Mouse (Mus musculus) liver, embryonic 12.5 days (tissue): ENCODE results near the gene Fgg. TPM values are rescaled to one million over a fixed set of nuclear protein-coding genes. Genes with fewer than 3 reads are reported as not detected.
A peak's percentile ranks its signal among the peaks of the same experiment; 100 is the strongest.

ENCODE experiments used
- ATAC-seq: fragments of 200-750 bp; cut with Nextera tagmentation; 2 replicates; pipeline ENCODE4 v1.8.0; 2017; ENCODE audit warnings: moderate number of reproducible peaks, mild to moderate bottlenecking, moderate library complexity
- H3K27ac ChIP-seq: fragments of 300-500 bp; sonication (generic); 2 replicates; pipeline ENCODE4 v1.5.1; 2016; ENCODE audit warnings: mild to moderate bottlenecking
- H3K27me3 ChIP-seq: fragments of 300-500 bp; sonication (generic); replicated peaks from 2 replicates; pipeline ENCODE4 v1.6.1; 2016; ENCODE audit warnings: mild to moderate bottlenecking, moderate library complexity
- H3K36me3 ChIP-seq: fragments of 300-500 bp; sonication (generic); 2 replicates; pipeline ENCODE4 v1.6.1; 2016; ENCODE audit warnings: mild to moderate bottlenecking, moderate library complexity
- H3K4me1 ChIP-seq: fragments of 300-500 bp; sonication (generic); 2 replicates; pipeline ENCODE4 v1.6.1; 2016
- H3K4me2 ChIP-seq: fragments of 300-500 bp; sonication (generic); 2 replicates; pipeline ENCODE4 v1.6.1; 2016; ENCODE audit warnings: mild to moderate bottlenecking, moderate library complexity
- H3K4me3 ChIP-seq: fragments of 300-500 bp; sonication (generic); 2 replicates; pipeline ENCODE4 v1.5.1; 2016; ENCODE audit warnings: mild to moderate bottlenecking, moderate library complexity
- H3K9ac ChIP-seq: fragments of 300-500 bp; sonication (generic); 2 replicates; pipeline ENCODE4 v1.6.1; 2016; ENCODE audit warnings: mild to moderate bottlenecking, moderate library complexity
- H3K9me3 ChIP-seq: fragments of 300-500 bp; sonication (generic); replicated peaks from 2 replicates; pipeline ENCODE4 v1.6.1; 2016; ENCODE audit warnings: mild to moderate bottlenecking, moderate library complexity
- WGBS: fragments of 180-500 bp; shearing (Covaris S2); methylation state at CpG from one replicate; pipeline ENCODE4 v1.1.7; 2016; ENCODE audit not compliant: insufficient replicate concordance; 5-methylcytosine and 5-hydroxymethylcytosine counted together
- polyA plus RNA-seq: library from polyadenylated mRNA; unstranded; fragments of >200 nt; fragmentation: Nextera tagmentation; extraction: Ambion mirVana; gene quantifications from 2 replicates; pipeline ENCODE4 v1.2.1, GENCODE M21; 2016

Fgg gene
- polyA plus RNA-seq, 1 experiment from 2014 or later = 179 TPM

DNA sequence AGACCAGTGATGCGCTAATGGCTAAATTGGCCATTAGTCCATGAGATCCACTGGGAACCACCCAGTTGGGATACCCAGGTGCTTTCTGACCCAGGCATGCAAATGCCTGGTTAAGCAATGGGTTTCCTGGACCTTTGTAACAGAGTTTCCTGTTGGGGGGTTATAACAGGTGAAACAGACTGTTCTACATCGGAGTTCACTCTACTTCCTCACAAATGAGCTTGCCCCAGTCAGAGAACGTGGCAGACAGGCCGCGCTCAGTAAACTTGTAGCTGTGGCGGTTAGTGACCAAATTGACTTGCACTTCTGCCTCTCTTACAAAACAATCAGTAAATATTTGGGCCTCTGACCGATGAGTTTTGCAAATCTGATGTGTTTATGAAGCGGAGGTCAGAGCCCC lies 4.5 kb upstream of the Fgg start:
- 66% methylated on average over 8 of the region's 8 CpGs for WGBS
- Histone ChIP-seq H3K9ac (no peak overlapping the region), H3K4me1 (no peaks in the 10 kb centered on the region), H3K9me3 (no peaks in the 10 kb centered on the region), H3K27ac (no peak overlapping the region), H3K4me3 (no peak overlapping the region), H3K27me3 (no peaks in the 10 kb centered on the region), H3K4me2 (no peak overlapping the region), H3K36me3 (no peaks in the 10 kb centered on the region)
- ATAC-seq = no peak

DNA sequence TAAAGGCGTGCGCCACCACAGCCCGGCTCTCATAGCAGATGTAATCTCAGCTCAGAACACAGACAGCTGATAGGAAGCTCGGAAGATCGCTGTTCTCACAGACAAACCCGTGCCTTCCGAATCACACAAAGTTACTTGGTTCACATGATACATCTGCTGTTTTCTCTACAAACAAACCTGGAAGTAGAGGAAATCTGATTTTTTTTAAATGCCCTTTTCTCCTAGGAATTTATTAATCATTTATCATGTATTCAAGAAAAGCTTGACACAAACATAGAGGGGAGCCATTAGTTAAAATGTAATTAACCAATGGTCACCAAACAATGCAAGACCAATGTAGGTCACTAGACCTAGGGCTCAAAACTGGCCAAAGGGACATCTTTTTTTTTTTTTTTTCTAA lies 2.7 kb upstream of the Fgg start:
- Histone ChIP-seq H3K4me1 (no peaks in the 10 kb centered on the region), H3K4me3 (no peak overlapping the region), H3K27me3 (no peaks in the 10 kb centered on the region), H3K9ac (no peak overlapping the region), H3K9me3 (no peaks in the 10 kb centered on the region), H3K4me2 (no peak overlapping the region), H3K27ac (no peak overlapping the region), H3K36me3 (no peaks in the 10 kb centered on the region)
- ATAC-seq = no peak
- 78% methylated on average over 7 of the region's 7 CpGs for WGBS

DNA sequence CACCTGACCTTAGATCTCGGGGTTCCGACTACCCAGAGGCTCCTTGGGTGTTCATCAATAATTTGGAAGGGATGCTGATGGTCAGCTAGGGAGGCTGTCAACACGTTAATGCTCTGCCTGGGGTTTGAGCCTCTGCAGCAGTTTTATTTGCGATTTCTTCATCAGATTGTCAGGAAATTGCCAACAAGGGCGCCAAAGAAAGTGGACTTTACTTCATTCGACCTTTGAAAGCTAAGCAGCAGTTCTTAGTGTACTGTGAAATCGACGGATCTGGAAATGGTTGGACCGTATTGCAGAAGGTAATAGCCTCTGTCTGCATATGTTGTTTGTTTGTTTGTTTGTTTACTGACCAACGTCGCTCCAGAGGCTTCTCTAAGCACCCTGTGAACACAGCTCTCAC lies 2.8 kb downstream of the Fgg start:
- Histone ChIP-seq H3K36me3 (peaks cover 4% of the 10 kb centered on the region; the same call in 1 of the 2 replicates), H3K4me1 (no peaks in the 10 kb centered on the region), H3K4me3 (peak overlapping the region; percentile 2; the same call in 1 of the 2 replicates), H3K9ac (peak overlapping the region; percentile 12; the same call in 1 of the 2 replicates), H3K9me3 (no peaks in the 10 kb centered on the region), H3K4me2 (peak overlapping the region; percentile 23), H3K27me3 (no peaks in the 10 kb centered on the region), H3K27ac (no peak overlapping the region)
- no peak for ATAC-seq
- WGBS = 58% methylated on average over 11 of the region's 11 CpGs

DNA sequence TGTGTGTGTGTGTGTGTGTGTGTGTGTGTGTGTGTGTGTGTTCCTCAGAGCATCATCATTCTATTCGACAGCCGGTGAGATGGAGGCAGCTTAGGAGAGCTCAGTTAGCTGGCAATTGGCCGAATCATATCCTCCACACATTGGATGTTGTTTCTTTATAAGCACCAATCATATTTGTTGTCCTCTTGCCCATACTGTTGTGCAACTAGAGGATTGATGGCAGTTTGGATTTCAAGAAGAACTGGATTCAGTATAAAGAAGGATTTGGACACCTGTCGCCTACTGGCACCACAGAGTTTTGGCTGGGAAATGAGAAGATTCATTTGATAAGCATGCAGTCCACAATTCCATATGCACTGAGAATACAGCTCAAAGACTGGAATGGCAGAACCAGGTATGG lies 3.6 kb downstream of the Fgg start:
- Histone ChIP-seq H3K4me3 (no peak overlapping the region), H3K4me1 (no peaks in the 10 kb centered on the region), H3K27me3 (no peaks in the 10 kb centered on the region), H3K9me3 (no peaks in the 10 kb centered on the region), H3K36me3 (peaks cover 4% of the 10 kb centered on the region; the same call in 1 of the 2 replicates), H3K4me2 (peak overlapping the region; percentile 23; the same call in 1 of the 2 replicates), H3K9ac (no peak overlapping the region), H3K27ac (no peak overlapping the region)
- ATAC-seq = no peak
- 74% methylated on average over 4 of the region's 4 CpGs for WGBS

DNA sequence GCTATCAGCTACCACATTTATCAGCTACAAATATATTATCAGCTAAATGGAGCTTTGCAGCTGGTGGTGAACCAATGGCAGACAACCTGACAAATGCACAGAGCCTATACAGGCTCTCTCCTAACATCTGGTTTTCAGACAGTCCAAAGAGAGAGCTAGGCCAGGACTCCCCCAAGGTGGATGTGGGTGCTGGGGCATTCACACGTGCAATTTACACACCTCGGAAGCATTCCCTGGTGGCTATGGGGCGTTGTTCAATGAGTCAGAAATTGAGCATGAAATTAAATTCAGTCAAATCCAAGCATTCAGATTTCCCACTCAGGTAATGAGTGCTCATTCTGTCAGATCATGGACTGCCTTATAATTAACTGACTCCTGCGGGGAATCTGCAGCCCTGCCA lies 4.0 kb downstream of the Fgg start:
- no peak for ATAC-seq
- H3K36me3 ChIP-seq = peaks cover 4% of the 10 kb centered on the region; the same call in 1 of the 2 replicates
- no peak overlapping the region for H3K9ac ChIP-seq
- H3K4me1 ChIP-seq = no peaks in the 10 kb centered on the region
- H3K27ac ChIP-seq = no peak overlapping the region
- no peaks in the 10 kb centered on the region for H3K27me3 ChIP-seq
- H3K4me3 ChIP-seq = no peak overlapping the region
- no peaks in the 10 kb centered on the region for H3K9me3 ChIP-seq
- H3K4me2 ChIP-seq = no peak overlapping the region
- 74% methylated on average over 4 of the region's 4 CpGs for WGBS

DNA sequence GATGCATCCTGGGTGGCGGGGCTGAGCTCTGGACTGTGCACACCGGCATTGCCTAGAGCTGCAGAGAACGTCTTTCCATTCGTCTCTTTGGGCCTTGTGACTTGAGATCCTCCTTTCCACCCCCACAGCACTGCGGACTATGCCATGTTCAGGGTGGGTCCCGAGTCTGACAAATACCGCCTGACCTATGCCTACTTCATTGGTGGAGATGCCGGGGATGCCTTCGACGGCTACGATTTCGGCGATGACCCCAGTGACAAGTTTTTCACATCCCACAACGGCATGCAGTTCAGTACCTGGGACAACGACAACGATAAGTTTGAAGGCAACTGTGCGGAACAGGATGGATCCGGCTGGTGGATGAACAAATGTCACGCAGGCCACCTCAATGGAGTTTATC lies 5.1 kb downstream of the Fgg start:
- Histone ChIP-seq H3K27me3 (no peaks in the 10 kb centered on the region), H3K4me1 (no peaks in the 10 kb centered on the region), H3K4me2 (no peak overlapping the region), H3K36me3 (peaks cover 4% of the 10 kb centered on the region; the same call in 1 of the 2 replicates), H3K27ac (no peak overlapping the region), H3K9me3 (no peaks in the 10 kb centered on the region), H3K9ac (no peak overlapping the region), H3K4me3 (no peak overlapping the region)
- no peak for ATAC-seq
- WGBS = 81% methylated on average over 19 of the region's 19 CpGs

DNA sequence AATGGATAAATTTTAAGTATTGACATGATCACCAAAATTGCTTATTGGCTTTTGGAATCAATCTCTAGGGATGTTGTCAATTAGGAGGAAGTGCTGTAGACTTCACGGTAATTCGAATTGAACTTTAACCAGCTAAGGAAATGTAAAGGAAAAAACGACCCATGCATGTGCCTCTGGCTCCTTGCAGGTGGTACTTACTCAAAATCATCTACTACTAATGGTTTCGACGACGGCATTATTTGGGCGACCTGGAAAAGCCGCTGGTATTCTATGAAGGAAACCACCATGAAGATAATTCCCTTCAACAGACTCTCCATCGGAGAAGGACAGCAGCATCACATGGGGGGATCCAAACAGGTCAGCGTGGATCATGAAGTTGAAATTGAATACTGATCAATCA lies 6.4 kb downstream of the Fgg start:
- H3K27me3 ChIP-seq = no peaks in the 10 kb centered on the region
- H3K4me1 ChIP-seq = no peaks in the 10 kb centered on the region
- no peak for ATAC-seq
- H3K4me2 ChIP-seq = no peak overlapping the region
- 72% methylated on average over 10 of the region's 10 CpGs for WGBS
- no peaks in the 10 kb centered on the region for H3K9me3 ChIP-seq
- H3K4me3 ChIP-seq = no peak overlapping the region
- no peak overlapping the region for H3K9ac ChIP-seq
- H3K36me3 ChIP-seq = peaks cover 4% of the 10 kb centered on the region; the same call in 1 of the 2 replicates
- H3K27ac ChIP-seq = no peak overlapping the region

DNA sequence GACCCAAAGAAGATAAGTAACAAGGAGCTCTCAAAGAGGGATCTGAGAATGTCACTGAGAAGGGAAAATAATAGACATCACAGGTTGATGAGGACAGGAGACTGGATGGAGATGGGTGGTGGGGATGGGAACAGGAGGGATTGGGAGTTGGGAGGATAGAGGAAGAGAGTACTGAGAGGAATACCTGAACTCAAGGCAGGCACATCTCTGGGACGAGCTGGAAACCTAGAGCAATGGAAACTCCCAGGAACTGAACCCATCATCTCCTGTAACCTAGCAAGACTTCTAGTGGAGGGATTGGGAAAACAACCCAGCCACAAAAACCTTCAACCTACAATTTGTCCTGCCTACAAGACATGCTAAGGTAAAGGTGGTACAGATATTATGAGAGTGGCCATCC lies 8.7 kb downstream of the Fgg start:
- H3K4me3 ChIP-seq = no peak overlapping the region

DNA sequence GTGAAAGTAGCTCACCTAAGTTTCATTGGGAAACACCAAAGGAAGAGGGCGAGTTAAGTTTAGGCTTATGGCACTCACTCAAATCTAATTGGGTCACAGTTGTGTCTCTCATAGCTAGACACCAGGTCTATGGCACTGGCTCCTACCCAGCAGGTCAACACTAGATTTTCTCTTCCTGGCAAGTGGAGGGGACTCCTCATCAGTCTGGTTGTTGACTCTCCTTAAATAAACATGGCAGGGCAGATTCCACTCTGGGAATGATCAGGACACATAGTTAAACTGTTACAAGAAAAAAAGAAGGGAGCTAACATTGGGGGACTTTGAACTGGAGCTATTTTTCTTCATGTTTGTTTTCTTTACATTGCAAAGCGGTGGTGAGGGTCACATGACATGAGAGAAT lies 12.9 kb downstream of the Fgg start:
- H3K4me2 ChIP-seq = no peak overlapping the region
- no peaks in the 10 kb centered on the region for H3K36me3 ChIP-seq
- ATAC-seq = peak; percentile 73
- H3K27ac ChIP-seq = peak overlapping the region; percentile 51; the same call in 1 of the 2 replicates
- no peak overlapping the region for H3K9ac ChIP-seq
- WGBS = 55% methylated on average over 2 of the region's 2 CpGs
- no peaks in the 10 kb centered on the region for H3K9me3 ChIP-seq
- no peak overlapping the region for H3K4me3 ChIP-seq
- H3K27me3 ChIP-seq = no peaks in the 10 kb centered on the region
- no peaks in the 10 kb centered on the region for H3K4me1 ChIP-seq

More for the DNA sequence above, 8.7 kb downstream of the Fgg start:
- Histone ChIP-seq H3K9me3 (no peaks in the 10 kb centered on the region), H3K9ac (no peak overlapping the region), H3K27ac (no peak overlapping the region), H3K4me1 (no peaks in the 10 kb centered on the region), H3K36me3 (peaks cover 4% of the 10 kb centered on the region; the same call in 1 of the 2 replicates), H3K27me3 (no peaks in the 10 kb centered on the region), H3K4me2 (no peak overlapping the region)
- WGBS = 53% methylated on average over 1 of the region's 1 CpGs
- no peak for ATAC-seq

DNA sequence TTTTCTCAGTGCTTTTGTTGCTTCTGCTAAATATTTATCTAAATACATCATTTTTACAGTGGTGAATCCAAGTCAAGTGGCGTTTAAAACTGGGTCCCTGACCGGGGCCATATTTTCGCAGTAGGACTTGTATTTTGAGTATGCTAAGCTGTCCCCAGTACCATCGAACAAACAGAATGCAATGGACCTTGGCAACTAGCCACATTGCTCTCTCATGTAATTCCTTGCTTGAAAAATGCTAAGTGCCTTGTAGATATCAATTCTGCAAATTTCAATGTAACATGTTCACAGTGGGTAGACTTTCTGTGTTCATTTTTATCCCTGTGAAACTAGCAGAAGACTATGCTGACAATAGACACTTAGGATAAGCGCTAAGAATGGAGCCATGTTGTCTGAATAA lies 13.7 kb downstream of the Fgg start:
- 76% methylated on average over 5 of the region's 5 CpGs for WGBS
- Histone ChIP-seq H3K4me2 (no peak overlapping the region), H3K27me3 (no peaks in the 10 kb centered on the region), H3K27ac (no peak overlapping the region), H3K9me3 (no peaks in the 10 kb centered on the region), H3K4me3 (no peak overlapping the region), H3K4me1 (no peaks in the 10 kb centered on the region), H3K9ac (no peak overlapping the region), H3K36me3 (no peaks in the 10 kb centered on the region)
- ATAC-seq = no peak

DNA sequence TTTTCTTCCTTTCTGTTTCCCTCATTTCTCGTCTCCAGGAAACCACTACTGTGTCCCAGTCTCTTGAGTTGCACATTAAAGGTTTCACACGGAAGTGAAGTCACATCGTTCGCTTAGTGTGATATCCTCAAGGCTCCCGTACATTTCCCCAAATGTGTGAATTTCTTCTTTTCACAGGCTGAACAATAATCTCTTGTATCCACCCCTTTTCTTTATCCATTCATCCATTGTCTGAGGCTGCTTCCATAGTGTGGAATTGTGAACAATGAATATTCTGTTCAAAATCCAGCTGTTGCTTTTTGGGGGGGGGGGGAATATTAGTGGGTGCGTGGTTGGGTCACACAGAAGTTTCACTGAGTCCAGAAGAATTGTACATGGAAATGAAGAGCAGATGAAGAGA lies 17.5 kb downstream of the Fgg start:
- no peak overlapping the region for H3K27ac ChIP-seq

DNA sequence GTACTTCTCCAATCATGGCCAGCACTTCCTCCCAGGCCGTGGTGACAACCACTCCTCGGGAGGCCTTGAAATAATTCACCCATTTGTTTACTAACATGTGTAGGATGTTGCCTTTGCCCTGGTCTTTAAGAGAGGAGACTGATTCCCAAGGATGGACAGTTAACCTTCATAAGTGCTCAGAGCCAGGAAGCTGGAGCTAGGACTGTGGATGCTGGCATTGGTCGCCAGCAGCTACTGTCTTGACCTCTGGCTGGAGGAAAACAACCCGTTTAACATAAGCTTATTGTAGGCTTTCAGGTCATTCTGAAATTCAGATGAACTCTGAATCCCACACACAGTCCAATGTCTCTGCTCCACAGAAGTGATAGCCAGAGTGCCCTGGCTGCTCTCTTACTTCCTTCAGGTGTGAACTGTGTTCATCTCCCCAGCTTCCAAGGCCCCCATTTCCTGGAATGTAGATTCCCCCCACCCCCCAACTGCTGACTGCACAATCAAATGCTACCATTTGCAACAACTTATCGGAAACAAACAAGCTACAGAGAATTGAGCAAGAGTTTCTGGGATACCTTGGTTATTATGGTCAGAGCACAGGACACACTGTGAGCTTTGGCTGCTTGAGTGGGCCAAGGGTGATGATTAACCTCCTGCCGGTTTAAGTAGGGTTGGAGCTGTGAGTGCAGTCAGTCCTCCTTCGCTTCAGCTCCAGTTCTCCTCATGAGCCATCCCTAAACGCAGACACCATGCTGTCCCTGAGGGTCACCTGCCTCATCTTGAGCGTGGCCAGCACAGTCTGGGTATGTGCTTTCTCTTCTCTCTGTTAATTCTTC lies 18.2 kb downstream of the Fgg start, which contains the start of gene Fga:
Gene Fga, plus strand, starts transcription at position 602 of the 827 bp plus-strand sequence.
- Histone ChIP-seq H3K4me3 (peak within 1 kb of the TSS; percentile 39), H3K4me1 (no peaks in the 10 kb centered on the region), H3K27ac (peak within 1 kb of the TSS; percentile 45; the same call in 1 of the 2 replicates), H3K27me3 (no peaks in the 10 kb centered on the region), H3K4me2 (peak within 1 kb of the TSS; percentile 20), H3K9me3 (no peaks in the 10 kb centered on the region), H3K36me3 (no peaks in the 10 kb centered on the region), H3K9ac (no peak within 1 kb of the TSS)
- WGBS = 51% methylated on average over 9 of the region's 9 CpGs
- ATAC-seq = peak; percentile 70; the same call in 1 of the 2 replicates

More for the DNA sequence above, 17.5 kb downstream of the Fgg start:
- no peaks in the 10 kb centered on the region for H3K9me3 ChIP-seq
- no peaks in the 10 kb centered on the region for H3K36me3 ChIP-seq
- H3K4me2 ChIP-seq = no peak overlapping the region
- H3K4me1 ChIP-seq = no peaks in the 10 kb centered on the region
- H3K27me3 ChIP-seq = no peaks in the 10 kb centered on the region
- H3K4me3 ChIP-seq = no peak overlapping the region
- WGBS = 70% methylated on average over 6 of the region's 6 CpGs
- H3K9ac ChIP-seq = no peak overlapping the region
- no peak for ATAC-seq
